Mouse (Mus musculus): Measurements from ENCODE around the gene Robo2. TPM values are rescaled to one million over a fixed set of nuclear protein-coding genes. Genes with fewer than 3 reads are reported as not detected.

Robo2 gene
- 1 to 10 TPM; 3.4 to 4.2 TPM for total RNA-seq (2021)
- polyA plus RNA-seq (2012; rRNA removed) = 1.2 TPM in 2 replicates
- long read RNA-seq = 0 reads

DNA sequence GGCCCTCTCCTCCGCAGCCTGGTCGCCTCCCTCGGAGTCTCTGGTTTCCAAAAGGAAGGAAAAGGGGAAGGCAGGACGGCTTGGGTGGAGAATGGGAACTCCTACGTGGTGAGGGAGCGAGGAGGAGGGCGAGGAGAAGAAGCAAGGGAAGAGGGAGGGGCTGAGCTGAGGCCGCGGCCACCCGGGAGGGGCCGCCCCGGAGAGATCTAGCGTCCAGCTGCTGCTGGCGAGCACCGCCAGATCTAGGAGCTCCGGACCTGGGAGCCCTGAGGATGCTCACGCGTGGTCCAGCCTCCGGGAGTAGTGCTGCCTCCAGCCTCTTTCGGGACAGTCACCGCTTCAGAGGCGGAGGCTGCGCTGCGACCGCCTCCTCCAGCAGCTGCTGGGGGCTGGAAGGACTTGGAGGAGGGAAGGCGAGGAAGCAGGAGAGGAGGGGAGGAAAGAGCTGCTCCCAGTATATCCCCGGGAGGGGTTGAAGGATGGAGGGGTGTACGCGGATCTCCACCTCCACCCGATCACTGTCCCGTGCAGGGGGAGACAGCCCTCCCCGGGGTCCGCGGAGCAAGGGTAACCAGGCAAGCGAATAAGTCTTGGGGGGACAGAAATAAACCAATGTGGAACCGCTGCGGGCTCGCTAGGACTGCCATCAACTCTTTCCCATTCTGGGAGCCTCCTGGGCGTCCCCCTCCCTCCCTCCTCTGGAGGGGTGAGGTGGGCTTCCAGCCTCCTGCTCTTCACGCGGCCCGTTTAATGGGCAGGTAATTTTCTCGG, at the start of gene Robo2:
Gene Robo2, minus strand, starts transcription at position 345 of the 771 bp plus-strand sequence.
- DNase-seq = peak; percentile 27

DNA sequence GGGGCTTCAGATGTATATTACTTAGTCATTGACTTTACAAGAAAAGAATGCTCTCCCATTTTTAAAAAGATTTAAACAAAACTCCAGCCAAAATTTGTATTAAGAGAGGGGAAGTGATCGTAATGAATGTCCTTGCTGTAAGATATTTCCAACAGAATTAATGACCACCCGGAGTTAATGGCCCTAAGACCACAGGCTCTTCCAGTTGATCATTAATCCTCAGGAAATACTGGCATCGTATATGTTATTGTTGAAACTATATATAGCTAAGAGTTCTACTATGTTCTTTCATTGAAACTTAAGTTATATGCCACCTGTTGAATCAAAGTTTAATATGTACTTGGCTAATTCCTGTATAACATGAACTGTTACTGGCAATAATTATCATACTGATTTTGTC, 46.5 kb upstream of the Robo2 start:
- no peak for DNase-seq

DNA sequence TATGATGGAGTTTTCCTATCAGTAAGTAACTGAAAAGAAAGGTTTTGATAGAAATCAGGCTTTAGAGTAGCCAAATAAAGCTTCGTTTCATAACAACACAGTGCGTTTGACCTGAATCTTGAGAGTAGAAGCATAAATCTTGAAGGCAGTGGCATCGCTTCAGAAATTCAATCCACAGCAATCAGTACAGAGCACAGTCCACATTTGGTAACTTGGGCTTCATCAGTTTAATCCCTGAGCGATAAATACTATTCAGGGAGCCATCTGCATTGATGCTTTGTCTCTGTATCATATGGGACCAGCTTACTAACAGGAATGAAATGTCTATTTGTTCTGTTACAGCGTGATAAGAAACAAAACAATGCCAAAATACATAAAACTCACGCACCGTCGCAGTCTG, 46.1 kb upstream of the Robo2 start:
- DNase-seq = no peak

DNA sequence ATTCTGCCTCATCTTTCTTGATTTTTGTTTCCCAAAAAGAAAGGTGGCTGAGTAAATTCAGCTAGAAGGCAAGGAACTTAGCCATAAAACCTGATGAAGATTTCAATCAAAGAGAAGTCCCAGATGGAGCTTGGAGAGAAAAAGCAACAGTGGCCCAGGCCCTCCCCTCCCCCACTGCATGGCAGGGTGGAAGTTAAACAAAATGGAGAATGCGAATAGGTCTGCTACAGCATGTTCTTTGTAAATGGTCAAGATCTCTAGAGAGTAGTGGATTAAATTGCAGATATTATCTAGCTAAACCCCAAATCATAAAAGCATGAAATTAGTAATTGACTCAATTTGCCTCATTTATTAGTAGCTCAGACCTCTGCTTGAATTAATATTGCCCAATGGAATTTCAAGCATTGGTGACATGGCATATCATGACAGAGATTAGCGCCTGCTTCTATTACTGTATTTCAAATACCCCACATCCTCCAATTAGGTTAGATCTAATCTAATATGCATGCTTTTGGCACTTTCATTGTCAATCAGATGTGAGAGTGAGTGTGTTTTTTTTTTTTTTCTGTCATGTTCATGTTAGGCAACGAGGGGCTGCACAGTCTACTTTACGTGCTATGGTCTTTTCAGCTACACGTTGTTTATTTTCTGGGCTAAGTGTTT, 45.3 kb upstream of the Robo2 start:
- no peak for DNase-seq

DNA sequence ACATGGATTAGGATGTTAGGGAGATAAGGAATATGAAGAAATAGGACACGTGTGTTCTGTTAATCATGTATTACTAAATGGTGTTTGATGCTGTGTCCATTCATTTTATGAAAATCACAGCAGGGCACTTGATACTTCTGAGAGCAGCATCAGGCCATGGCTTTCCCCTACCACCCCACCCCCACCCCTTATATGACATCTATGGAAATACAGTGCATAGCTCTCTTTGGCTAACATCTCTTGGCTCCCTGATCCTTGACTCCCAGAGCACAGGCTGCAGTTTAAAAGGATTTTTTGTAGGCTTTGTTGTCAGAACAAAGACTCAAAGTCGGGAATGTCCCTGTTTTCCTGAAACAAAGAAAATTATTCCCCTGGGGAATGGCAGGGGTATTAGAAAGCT, 43.6 kb upstream of the Robo2 start:
- DNase-seq = no peak

DNA sequence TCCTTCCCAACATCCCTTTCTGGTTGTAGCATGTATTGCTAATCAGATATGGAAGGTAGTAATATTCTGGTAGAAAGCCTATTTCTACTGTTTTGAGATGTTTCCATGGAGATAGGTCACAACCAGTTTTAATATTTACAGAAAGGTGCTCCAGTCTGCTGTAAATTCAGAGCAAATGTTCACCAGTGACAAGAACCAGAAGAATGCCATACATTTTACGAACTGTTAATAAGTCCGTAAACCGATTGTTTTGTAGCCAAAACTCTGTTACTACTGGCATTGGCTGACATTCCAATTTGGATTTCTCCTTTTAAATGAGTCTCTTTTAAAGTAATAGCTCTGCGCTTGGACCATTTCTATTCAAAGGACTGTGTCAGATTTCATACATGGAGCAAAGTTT, 36.4 kb upstream of the Robo2 start:
- DNase-seq = no peak

DNA sequence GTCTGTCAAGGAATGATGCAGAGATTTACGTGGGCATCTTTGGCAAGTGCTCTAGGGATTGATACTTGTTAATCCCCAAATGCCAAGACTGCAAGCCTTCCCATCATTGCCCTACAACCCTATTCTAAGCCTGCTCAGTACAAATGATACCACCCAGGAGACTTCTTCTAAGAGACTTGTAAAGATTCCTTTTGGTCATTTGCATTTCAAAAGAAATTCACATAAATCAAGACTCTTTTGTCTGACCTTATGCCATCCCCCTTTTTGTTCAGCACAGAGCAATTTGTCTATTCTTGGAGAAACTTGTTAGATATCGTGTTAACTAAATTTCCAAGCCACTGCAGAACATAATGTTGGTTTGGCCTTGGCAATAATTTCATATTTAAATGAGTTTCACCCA, 15.4 kb upstream of the Robo2 start:
- no peak for DNase-seq

DNA sequence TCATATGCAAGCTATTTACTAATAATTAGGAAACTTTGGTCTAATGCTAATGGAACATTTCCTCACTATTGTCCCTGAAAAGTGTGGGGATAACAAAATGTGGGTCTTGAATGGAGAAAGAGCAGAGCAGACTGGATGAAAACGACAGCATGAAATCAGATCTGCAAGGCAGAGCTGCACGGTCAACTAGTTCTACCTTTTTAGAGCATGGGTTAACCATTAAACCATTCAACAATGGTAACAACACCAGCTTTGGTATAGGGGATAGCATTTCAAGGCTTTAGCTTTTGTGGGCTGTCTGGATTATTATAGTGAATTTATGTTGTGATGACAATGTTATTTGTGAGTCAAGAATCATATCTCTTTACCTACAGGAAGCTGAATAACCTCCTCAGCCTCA, 8.7 kb upstream of the Robo2 start:
- no peak for DNase-seq

DNA sequence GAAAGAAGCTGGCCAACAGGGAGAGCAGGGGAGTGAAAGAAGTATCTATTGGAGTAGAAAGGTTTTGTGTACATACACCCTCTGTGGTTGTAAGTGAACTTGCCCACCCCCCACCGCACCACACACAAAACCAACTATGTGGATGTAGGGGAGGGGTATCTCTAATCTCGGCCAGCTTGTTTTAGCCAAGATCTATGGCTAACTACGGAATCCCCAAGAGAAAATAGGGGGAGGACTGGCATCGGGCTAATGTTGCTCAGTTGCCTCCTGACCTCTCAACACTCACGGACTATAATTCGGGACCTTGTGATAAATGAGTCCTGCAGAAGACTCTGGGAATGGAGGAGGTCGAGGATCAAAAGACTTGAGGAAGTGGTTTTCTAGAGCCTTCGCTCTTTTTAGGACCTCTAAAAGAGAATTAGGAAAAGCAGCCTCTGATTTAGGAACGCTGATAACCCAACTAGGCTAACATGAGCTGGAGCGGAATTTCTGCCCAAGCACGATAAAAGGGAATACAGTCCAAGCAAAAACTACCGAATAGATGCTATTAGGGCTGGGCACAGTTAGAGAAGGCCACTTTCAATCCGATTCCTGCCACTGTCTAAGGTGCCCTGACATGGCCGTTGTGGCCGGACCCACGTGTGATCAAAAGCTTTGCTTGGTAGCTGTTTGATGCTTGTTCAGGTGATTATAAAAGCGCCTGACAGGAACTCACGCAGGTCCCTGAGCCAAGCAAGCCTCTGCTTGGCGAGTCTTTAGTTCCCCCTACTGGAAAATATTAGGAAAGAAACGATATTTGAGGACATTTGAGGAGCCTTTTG, 1.1 kb upstream of the Robo2 start:
- DNase-seq = peak; percentile 17

DNA sequence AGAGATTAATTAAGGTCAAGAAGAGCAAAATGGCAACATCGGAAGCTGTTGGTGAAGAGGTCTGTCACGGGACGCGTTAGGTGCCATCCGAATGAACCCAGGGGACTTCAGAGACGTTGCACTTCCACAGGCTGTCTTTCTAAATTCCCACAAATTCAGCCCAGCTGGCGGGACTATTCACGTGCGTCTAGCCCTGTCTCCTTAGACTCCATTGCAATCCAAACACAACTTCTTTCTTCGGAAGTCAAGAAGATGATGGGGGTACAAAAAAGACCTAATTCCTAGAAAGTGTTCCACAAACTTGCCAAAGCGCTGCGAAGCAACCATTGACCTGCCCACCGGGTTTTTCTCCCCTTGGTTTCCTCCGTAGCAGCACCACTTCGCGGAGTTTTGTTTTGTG, 604 bp downstream of the Robo2 start:
- no peak for DNase-seq

DNA sequence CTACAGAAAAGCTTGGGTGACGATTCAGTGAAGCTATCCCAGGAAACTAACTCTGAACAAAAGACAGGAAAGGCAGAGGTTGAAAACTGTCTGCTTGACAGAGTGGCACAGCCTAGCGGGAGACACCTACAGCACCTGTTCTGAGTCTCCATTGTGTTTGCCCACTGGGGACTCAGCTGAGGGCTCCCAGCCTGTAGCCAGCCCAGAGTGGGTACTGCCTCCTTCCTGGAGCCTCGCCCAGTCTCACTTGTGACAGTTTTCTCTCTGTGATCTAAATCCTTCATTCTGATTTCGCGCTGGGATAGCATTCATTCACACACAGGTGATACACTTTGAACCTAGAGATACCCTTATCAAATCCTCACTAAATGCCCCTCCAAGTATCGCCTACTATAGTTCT, 1.5 kb downstream of the Robo2 start:
- DNase-seq = no peak

DNA sequence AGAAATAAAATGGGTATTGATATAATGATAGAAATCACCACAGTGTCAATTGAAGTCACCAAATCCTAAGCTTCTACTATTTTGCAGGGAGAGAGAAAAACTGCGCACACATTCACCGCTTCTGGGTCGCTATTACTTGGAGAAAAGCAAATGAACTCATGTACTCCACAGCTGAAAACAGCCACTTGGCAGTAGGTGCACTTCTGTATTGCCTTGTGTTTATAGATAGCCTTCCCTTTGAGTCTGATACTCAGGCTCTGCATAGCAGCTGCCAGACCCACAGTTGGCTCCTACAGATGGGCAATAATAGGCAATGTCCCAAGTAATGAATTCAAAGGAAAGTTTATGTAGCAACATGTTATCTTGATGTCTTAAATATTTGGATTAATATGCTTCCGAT, 2.1 kb downstream of the Robo2 start:
- no peak for DNase-seq

DNA sequence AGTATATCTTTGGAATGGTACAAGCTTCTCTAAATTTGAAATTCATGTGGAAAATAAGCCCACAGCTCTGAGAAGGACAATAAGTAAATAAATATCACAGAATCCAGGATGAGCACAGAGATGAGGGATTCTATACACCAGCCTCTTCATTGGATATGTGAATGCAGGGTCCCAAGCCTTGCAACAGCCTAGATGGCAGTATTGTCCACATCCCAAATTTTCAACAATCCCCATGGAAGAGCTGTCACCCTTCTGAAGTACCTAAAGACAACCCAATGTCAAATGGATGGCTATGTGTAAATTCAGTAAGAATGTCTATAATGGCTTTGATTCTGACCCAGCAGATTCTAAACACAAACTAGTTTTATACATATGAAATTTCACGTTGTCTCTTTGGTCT, 3.1 kb downstream of the Robo2 start:
- no peak for DNase-seq

DNA sequence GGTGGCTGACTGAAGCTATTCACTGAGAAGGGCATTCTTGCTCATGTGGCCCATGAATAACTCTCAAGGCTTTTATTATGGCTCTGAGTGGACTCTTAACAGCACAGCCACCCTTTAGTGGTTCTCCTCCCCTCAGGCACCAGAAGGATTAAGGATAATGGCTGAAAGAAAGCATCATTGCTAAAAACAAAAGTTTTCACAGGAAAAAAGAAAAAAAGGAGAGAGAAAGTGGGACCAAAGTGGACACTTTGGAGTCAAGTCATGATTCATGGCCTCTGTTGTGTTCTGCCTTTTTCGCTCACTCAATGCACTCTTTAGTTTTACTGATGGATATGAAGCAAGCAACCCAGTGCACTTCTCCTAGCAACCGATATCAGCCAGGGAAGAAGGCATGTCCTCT, 14.3 kb downstream of the Robo2 start:
- DNase-seq = no peak

DNA sequence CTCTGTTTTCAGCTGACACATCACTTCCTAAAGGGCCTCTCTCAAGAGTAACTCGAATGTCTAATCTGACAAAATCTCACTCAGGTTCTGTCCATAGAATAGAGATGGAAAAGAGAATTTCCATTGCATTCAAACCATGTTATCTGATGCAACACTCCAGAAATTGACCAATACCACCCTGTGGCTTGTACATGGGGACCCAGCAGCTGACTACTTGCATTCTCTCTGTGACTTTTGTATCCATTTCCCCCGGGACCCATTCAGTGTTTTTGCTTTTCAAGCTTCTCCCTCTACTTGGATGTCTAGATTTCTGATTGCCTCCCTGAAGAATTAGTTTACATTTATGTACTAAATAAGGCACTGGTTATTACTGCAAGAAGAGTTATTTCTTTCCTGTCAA, 15.9 kb downstream of the Robo2 start:
- DNase-seq = no peak

DNA sequence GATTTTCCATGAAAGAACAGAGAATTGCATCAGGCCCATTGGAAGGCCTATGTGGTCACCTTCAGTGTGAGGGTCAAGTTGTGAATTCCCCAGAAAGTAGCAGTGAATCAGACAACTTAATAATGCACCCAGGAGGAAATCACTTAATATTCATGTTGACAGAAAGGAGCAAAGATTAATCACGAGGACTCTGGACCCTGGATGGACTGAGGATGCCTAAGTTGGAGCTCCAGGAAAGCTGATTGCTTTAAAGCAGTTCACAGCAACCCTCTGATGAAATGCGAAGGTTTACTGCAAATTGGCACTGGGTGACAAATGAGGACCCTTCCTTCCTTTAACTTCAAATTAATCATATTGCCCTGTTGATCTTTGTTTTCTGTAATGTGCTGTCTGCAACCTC, 32.2 kb downstream of the Robo2 start:
- DNase-seq = no peak

DNA sequence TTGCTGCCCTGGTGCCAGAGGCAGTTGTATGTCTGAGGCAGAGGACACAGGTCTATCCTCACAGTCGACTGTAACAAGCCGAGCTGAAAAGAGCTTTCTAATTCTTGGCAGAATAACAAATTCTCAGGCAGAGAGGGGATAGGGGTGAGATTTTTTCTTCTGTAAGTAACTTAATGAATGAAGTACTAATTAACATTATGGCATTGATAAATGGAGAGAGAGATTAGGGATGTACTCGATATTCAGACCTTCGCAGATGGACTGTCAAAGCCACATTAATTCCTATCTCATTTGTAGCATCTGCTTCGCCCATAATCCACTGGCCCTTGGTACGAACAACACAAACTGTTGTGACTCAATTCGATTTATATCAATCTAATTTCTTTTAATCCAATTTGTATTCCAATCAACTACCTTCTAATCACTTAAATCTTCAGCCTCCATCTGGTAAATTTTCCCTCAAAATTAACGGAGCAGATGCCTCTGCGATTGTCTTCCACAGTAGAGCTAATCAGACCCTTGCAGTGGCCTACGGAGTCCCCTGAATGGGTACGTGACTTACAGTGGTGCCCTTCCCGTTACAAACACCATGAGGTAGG, 36.2 kb downstream of the Robo2 start:
- DNase-seq = no peak

DNA sequence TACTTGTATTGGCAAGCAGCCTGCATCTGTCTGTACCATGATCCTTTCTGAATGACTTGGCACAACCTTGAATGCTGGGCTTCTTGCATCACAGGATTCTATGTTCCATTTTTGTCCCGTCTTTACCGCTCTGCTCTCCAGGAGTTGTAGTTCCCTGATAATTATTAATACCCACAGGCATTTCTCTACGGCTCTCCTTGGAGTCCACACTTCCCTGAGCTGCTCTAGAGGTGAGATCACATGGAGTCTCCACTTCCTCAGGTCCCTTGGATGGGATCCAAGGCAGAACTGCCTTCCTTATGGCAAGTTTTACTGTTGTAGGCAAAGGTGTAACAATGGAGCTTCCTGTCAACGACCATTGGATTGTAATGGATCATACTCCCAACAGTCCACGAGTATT, 37.1 kb downstream of the Robo2 start:
- DNase-seq = no peak

DNA sequence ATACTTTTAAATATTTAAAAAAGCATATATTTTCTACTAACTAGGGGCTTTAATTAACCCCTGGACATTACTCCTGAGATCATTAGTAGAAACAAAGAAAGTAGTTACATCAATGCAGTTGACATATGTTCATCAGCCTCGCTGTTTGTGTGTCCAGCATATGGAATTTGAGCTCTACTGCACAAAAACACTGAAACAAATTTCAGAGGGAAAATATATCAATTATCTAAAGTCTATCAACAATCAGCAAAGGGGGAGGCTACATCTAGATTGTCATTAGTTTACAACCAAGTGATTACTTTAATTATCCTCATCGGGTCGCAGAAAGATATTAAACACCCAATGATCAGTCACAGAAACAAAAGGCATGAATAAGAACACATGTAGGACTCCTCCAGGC, 38.2 kb downstream of the Robo2 start:
- no peak for DNase-seq

DNA sequence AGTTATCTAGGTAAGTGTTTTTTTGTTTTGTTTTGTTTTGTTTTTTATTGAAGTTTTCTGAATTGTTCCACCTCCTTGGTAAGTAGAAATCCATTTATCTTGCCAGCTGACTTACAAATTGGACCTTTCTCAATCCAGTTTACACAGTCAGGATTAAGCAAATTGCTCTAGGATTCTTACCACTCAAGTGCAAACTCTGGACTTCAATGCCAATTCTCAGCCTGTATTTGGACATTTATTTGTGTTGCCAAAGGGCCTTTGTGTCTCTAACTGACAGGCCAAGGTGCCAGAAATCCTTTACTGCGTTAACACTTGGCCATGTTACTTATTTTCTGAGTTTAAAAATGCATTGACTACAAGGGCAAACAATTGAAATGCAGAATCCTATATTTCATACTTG, 38.7 kb downstream of the Robo2 start:
- no peak for DNase-seq

DNA sequence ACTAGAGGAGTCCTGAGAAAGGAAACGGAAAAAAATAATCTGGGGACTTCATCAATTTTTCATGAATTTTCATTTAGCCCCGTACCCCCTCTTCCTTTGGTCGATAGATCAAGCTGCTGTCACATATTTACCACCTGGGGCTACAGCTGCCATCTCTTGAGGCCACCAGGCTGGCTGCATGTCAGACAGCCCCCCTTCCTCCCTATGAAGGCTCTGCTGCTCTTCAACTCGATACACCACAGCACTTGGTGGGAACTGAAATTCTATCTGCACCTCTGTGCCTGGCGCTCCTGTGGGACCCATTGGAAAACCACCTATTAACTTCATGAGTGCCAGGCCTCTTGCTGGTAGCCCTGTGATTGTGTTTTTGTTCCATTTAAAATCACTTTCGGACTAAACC, 63.2 kb downstream of the Robo2 start:
- no peak for DNase-seq

DNA sequence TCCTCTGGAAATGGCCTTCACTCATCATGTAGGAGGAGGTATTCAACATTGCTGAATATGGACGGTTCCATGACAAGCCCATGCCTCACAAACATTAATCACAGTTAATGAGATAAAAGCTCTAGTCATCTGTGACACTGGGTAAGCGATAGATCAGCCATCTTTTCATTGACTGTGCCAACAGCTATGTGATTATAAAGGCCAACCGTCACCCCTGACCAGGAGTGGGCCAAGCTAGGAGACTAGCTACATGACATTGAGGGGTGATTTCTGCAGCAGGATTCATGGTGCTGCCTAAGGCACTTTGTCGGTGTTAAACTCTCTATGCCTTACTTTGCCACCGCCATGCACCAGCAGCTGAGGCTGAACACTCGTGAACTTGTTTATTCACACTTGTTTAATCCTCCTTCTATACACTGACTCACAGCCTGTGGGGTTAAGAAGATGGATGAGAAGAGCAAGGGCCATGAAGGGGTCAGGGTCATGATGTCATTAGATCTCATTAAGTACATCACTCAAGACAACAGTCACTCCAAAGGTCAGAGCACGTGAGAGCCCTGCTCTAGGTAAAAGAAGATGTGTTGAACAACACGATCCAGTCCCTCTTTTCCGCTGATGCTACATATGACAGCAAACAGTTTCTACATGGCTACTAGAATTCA, 72.5 kb downstream of the Robo2 start:
- DNase-seq = no peak

All from adrenal gland, adult 2 months (tissue).